Mouse (Mus musculus): ENCODE data around the gene Prpf19.

Gene Prpf19

GRCm38 (mm10) chr19:10892201-10892600, 2.8 kb upstream of the Prpf19 start:
- no peak for DNase-seq (ENCODE audit: extremely low read depth, low read depth)

- no peak for DNase-seq (ENCODE audit: extremely low read depth, low read depth)
These were observed 677 bp downstream of the Prpf19 start for GRCm38 (mm10) chr19:10895708-10896107.

GRCm38 (mm10) chr19:10896849-10897248, 1.8 kb downstream of the Prpf19 start:
- DNase-seq (ENCODE audit: extremely low read depth, low read depth) = no peak

- no peak for DNase-seq (ENCODE audit: extremely low read depth, low read depth)
These were observed 2.5 kb downstream of the Prpf19 start for GRCm38 (mm10) chr19:10897491-10897890.

- DNase-seq (ENCODE audit: extremely low read depth, low read depth) = no peak
These were observed 5.3 kb downstream of the Prpf19 start for GRCm38 (mm10) chr19:10900315-10900714.

- no peak for DNase-seq (ENCODE audit: extremely low read depth, low read depth)
These were observed 6.0 kb downstream of the Prpf19 start for GRCm38 (mm10) chr19:10901046-10901445.

GRCm38 (mm10) chr19:10904512-10904911, 9.5 kb downstream of the Prpf19 start:
- no peak for DNase-seq (ENCODE audit: extremely low read depth, low read depth)

- DNase-seq (ENCODE audit: extremely low read depth, low read depth) = no peak
These were observed 10.1 kb downstream of the Prpf19 start for GRCm38 (mm10) chr19:10904927-10905727.

- no peak for DNase-seq (ENCODE audit: extremely low read depth, low read depth)
These were observed 10.6 kb downstream of the Prpf19 start for GRCm38 (mm10) chr19:10905728-10906000.

- DNase-seq (ENCODE audit: extremely low read depth, low read depth) = peak; percentile 36
These were observed 12.9 kb downstream of the Prpf19 start for GRCm38 (mm10) chr19:10907891-10908290.

- DNase-seq (ENCODE audit: extremely low read depth, low read depth) = no peak
These were observed 14.2 kb downstream of the Prpf19 start for GRCm38 (mm10) chr19:10909087-10909721.

- DNase-seq (ENCODE audit: extremely low read depth, low read depth) = peak; percentile 67
These were observed 19.3 kb downstream of the Prpf19 start for GRCm38 (mm10) chr19:10914291-10914690.

- no peak for DNase-seq (ENCODE audit: extremely low read depth, low read depth)
These were observed 19.8 kb downstream of the Prpf19 start for GRCm38 (mm10) chr19:10914870-10915269.

GRCm38 (mm10) chr19:10916506-10916905, 21.5 kb downstream of the Prpf19 start:
- DNase-seq (ENCODE audit: extremely low read depth, low read depth) = no peak

GRCm38 (mm10) chr19:10918321-10918991, 23.4 kb downstream of the Prpf19 start:
- DNase-seq (ENCODE audit: extremely low read depth, low read depth) = no peak

GRCm38 (mm10) chr19:10920532-10920931, 25.5 kb downstream of the Prpf19 start, which contains the start of gene Zp1:
Gene Zp1, minus strand, starts transcription at chr19:10920632.
- no peak for DNase-seq (ENCODE audit: extremely low read depth, low read depth)

- DNase-seq (ENCODE audit: extremely low read depth, low read depth) = no peak
These were observed 26.0 kb downstream of the Prpf19 start for GRCm38 (mm10) chr19:10921058-10921457.

- DNase-seq (ENCODE audit: extremely low read depth, low read depth) = no peak
These were observed 29.2 kb downstream of the Prpf19 start for GRCm38 (mm10) chr19:10924220-10924619.

GRCm38 (mm10) chr19:10926123-10926621, 31.1 kb downstream of the Prpf19 start:
- no peak for DNase-seq (ENCODE audit: extremely low read depth, low read depth)

- no peak for DNase-seq (ENCODE audit: extremely low read depth, low read depth)
These were observed 31.6 kb downstream of the Prpf19 start for GRCm38 (mm10) chr19:10926666-10927065.

GRCm38 (mm10) chr19:10930641-10931040, 35.6 kb downstream of the Prpf19 start:
- no peak for DNase-seq (ENCODE audit: extremely low read depth, low read depth)

- DNase-seq (ENCODE audit: extremely low read depth, low read depth) = no peak
These were observed 40.0 kb downstream of the Prpf19 start for GRCm38 (mm10) chr19:10935029-10935428.

Data from MEL-GATA-1-ER (cell line).